Mouse (Mus musculus) intestine, postnatal 0 days (tissue): Measurements from ENCODE around the gene Ift22. TPM values are rescaled to one million over a fixed set of nuclear protein-coding genes. Genes with fewer than 3 reads are reported as not detected.

ENCODE experiments used
- ATAC-seq: fragments of 200-750 bp; cut with Nextera tagmentation; 2 replicates; pipeline ENCODE4 v1.8.0; 2017; ENCODE audit warnings: mild to moderate bottlenecking, moderate TSS enrichment, moderate library complexity
- H3K27ac ChIP-seq: fragments of 300-500 bp; sonication (generic); 2 replicates; pipeline ENCODE4 v1.5.1; 2014; ENCODE audit warnings: mild to moderate bottlenecking, low read depth, low read length, moderate library complexity
- H3K27me3 ChIP-seq: fragments of 300-500 bp; sonication (generic); replicated peaks from 2 replicates; pipeline ENCODE4 v1.6.1; 2014; ENCODE audit warnings: low read length, mixed read lengths; ENCODE audit not compliant: control insufficient read depth, insufficient read depth
- H3K36me3 ChIP-seq: fragments of 300-500 bp; sonication (generic); 2 replicates; pipeline ENCODE4 v1.6.1; 2014; ENCODE audit warnings: mild to moderate bottlenecking, moderate library complexity; ENCODE audit not compliant: control insufficient read depth, insufficient read depth
- H3K4me1 ChIP-seq: fragments of 300-500 bp; sonication (generic); replicated peaks from 2 replicates; pipeline ENCODE4 v1.6.1; 2014; ENCODE audit warnings: antibody characterized with exemption, low read length, mixed read lengths; ENCODE audit not compliant: control insufficient read depth, insufficient read depth
- H3K4me2 ChIP-seq: fragments of 300-500 bp; sonication (generic); replicated peaks from 2 replicates; pipeline ENCODE4 v1.6.1; 2014; ENCODE audit warnings: low read depth, mild to moderate bottlenecking, moderate library complexity
- H3K4me3 ChIP-seq: fragments of 300-500 bp; sonication (generic); 2 replicates; pipeline ENCODE4 v1.5.1; 2014; ENCODE audit warnings: low read depth, low read length
- H3K9ac ChIP-seq: fragments of 300-500 bp; sonication (generic); 2 replicates; pipeline ENCODE4 v1.6.1; 2014; ENCODE audit warnings: mild to moderate bottlenecking, low read depth, low read length
- H3K9me3 ChIP-seq: fragments of 300-500 bp; sonication (generic); 2 replicates; pipeline ENCODE4 v1.6.1; 2016; ENCODE audit warnings: mixed run types; ENCODE audit not compliant: control insufficient read depth
- CTCF ChIP-seq: sonication (generic); IDR thresholded peaks from 2 replicates; pipeline ENCODE4 v1.5.1; 2016; ENCODE audit warnings: low read depth, mild to moderate bottlenecking, control low read depth, antibody characterized with exemption, moderate library complexity
- WGBS: fragments of 180-500 bp; shearing (Covaris S2); extraction: QIAGEN DNeasy Blood & Tissue Kit; methylation state at CpG from one replicate; pipeline ENCODE4 v1.1.7; 2014; 5-methylcytosine and 5-hydroxymethylcytosine counted together
- polyA plus RNA-seq: library from polyadenylated mRNA; unstranded; fragments of >200 nt; fragmentation: Nextera tagmentation; extraction: Ambion mirVana; gene quantifications from 2 replicates; pipeline ENCODE4 v1.2.1, GENCODE M21; 2015

The Ift22 gene
- 24.7 and 25.2 TPM in 2 replicates for polyA plus RNA-seq

DNA sequence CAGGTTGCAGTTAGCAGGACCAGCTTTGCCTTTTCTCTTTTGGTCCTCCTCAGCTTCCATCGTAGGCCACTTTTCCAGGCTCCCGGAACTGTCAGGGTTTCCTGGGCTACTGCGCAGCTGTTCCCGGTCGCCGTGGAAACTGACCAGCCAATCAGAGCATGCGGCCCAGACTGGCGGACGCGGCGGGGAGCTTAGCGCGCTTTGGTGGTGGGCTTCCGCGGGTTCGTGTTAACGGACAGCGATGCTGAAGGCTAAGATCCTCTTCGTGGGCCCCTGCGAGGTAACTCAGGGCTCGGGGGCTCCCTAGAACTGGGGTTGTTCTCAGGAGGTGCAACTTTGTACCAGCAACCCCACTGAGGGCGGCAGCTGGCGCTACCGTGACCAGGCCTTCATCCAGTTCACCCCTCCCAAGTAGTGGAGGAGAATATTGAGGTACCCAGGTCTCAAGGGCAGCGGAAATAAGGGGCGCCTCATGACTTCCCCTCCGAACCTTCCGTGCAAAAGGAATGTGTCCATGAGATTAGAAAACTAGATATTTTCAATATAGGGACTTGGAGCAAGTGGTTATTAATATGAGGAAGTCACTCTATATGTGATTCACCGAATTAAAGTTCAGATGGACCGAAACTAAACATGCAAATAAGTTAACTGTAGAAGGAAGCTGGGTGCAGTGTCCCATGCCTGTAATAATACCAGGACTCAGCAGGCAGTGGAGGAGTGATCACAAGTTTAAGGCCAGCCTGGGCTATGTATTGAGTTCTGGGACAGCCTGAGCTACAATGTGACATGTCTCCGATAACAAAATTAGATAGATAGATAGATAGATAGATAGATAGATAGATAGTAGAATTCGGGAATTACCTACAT is at the start of gene Ift22:
Gene Ift22 (plus strand): TSS at position 160 of the 867 bp plus-strand sequence.
- TF ChIP-seq CTCF, result no peak
- Histone ChIP-seq H3K27me3 (no peaks in the 10 kb centered on the region), H3K4me2 (peak within 1 kb of the TSS; percentile 78), H3K27ac (no peak within 1 kb of the TSS), H3K9ac (peak within 1 kb of the TSS; percentile 49), H3K9me3 (no peaks in the 10 kb centered on the region), H3K4me1 (no peaks in the 10 kb centered on the region), H3K36me3 (peaks cover 20% of the 10 kb centered on the region), H3K4me3 (peak within 1 kb of the TSS; percentile 64)
- WGBS, result 7% methylated on average over 32 of the region's 32 CpGs
- peak; percentile 89 for ATAC-seq

DNA sequence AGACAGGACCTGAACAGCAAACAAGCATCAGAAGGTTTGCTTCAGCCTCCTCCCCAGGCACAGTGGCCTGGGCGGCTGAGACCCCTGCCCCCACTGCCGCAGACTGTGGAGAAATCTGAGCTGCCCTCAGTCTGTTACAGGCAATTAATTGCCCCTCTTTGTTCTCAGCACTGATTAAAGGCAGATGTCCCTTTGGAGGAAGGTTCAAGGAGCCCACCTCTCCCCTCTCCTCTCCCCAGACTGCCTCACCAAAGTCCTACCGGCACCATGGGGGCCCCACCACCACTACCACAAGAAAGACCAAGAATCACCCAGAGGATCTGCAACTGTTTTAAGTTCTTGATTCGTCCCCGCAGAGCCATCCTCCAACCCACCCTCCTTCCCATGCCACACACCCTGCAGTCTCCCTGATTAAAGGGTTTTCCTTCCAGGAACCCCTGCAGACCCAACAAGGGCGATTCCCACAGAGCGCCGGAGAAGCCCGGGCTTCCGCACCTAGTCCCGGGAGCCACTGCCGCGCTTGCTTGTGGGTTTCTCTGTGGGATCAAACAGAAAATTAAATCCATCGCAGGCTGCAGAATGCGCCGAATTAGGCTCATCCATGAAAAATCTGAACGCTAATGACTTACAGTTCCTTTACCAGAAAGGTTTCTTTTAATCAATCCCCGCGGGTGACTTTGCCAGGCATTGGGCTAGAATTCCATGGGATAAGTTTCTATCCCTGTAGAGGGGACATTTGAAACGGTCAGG is 46.6 kb upstream of the Ift22 start:
- TF ChIP-seq CTCF, result no peak
- Histone ChIP-seq H3K27me3 (no peaks in the 10 kb centered on the region), H3K4me3 (no peak overlapping the region), H3K4me1 (no peaks in the 10 kb centered on the region), H3K9ac (no peak overlapping the region), H3K27ac (no peak overlapping the region), H3K4me2 (no peak overlapping the region), H3K36me3 (no peaks in the 10 kb centered on the region), H3K9me3 (no peaks in the 10 kb centered on the region)
- ATAC-seq, result no peak
- 32% methylated on average over 20 of the region's 20 CpGs for WGBS

DNA sequence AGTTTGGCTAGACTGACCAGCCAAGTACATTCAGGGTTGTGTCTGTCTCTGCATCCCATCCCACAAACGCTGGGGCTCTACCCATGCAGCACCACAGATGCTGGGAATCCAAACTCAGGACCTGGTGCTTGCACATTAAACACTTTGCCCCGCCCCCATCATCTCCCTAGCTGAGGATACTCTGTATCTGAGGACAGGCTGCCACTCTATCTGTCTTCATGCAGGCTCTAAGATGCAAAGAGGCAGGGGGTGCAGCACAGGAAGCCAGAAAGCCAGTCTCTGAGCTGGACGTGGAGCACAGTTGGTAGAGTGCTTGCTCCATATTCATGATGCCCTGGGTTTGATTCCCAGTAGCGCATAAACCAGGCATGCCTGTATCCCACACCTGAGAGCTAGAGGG is 45.1 kb upstream of the Ift22 start:
- H3K9me3 ChIP-seq, result no peaks in the 10 kb centered on the region
- no peaks in the 10 kb centered on the region for H3K36me3 ChIP-seq
- 68% methylated on average over 4 of the region's 4 CpGs for WGBS
- TF ChIP-seq CTCF, result no peak
- no peaks in the 10 kb centered on the region for H3K27me3 ChIP-seq
- no peak overlapping the region for H3K4me2 ChIP-seq
- H3K4me3 ChIP-seq, result no peak overlapping the region
- H3K27ac ChIP-seq, result no peak overlapping the region
- H3K4me1 ChIP-seq, result no peaks in the 10 kb centered on the region
- ATAC-seq, result no peak
- no peak overlapping the region for H3K9ac ChIP-seq

DNA sequence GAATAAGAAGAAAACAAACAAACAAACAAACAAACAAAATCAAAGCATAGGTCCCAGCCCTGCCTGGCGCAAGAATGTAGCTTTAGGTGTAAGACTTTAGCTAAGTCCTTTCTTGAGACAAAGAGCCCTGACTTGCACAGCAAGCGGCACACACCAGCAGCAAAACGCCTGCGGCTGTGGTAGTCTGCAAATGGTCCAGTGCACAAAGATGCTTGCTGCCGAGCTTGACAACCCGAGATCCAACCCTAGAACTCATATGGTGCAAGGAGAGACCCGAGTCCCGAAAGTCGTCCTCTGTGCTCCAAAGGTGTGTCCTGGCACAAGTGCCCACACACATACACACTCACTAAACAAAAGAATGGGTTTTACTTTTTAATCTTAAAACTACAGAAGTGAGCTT is 44.7 kb upstream of the Ift22 start:
- no peak overlapping the region for H3K9ac ChIP-seq
- WGBS, result 63% methylated on average over 9 of the region's 9 CpGs
- no peaks in the 10 kb centered on the region for H3K27me3 ChIP-seq
- no peaks in the 10 kb centered on the region for H3K9me3 ChIP-seq
- no peak for TF ChIP-seq CTCF
- no peaks in the 10 kb centered on the region for H3K4me1 ChIP-seq
- H3K4me2 ChIP-seq, result no peak overlapping the region
- H3K36me3 ChIP-seq, result no peaks in the 10 kb centered on the region
- H3K27ac ChIP-seq, result no peak overlapping the region
- no peak overlapping the region for H3K4me3 ChIP-seq
- no peak for ATAC-seq

DNA sequence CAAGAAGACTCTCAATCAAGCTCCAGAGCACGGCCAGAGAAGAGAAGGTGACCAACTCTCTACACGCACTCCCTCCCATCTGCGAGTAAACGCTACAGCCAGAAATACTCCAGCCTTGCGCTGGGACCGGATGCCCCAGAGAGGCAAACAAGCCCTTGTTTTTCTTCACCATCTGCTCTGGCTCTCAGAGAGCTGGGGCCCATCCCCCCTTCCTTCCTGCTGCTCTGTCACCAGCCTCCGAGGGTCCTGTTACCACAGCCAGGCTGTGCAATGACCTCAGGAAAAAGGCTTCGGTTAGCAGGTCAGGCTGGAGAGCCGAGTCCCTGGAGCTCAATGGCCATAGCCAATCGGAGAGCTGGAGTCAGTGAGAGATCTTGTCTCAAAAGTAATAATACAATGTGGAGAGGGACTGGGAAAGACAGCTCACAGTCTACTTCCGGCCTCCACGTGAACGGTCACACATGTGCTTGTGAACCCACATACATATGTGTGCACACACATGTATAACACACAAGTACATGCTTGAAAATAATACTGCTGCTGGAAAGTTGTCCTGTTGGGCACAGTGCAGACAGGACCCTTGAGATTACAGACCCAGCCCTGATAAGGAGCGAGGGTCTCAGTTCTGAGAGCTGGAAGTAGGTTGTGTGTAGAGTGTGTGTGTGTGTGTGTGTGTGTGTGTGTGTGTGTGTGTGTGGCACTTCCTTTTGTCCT is 43.8 kb upstream of the Ift22 start:
- WGBS, result 31% methylated on average over 14 of the region's 14 CpGs
- Histone ChIP-seq H3K4me3 (no peak overlapping the region), H3K4me1 (no peaks in the 10 kb centered on the region), H3K4me2 (no peak overlapping the region), H3K27me3 (no peaks in the 10 kb centered on the region), H3K36me3 (no peaks in the 10 kb centered on the region), H3K27ac (peak overlapping the region; percentile 22; the same call in 1 of the 2 replicates), H3K9me3 (no peaks in the 10 kb centered on the region), H3K9ac (0 out of 2 replicates have a peak overlapping the region, but pooled peaks have one; percentile 14)
- no peak for ATAC-seq
- no peak for TF ChIP-seq CTCF

DNA sequence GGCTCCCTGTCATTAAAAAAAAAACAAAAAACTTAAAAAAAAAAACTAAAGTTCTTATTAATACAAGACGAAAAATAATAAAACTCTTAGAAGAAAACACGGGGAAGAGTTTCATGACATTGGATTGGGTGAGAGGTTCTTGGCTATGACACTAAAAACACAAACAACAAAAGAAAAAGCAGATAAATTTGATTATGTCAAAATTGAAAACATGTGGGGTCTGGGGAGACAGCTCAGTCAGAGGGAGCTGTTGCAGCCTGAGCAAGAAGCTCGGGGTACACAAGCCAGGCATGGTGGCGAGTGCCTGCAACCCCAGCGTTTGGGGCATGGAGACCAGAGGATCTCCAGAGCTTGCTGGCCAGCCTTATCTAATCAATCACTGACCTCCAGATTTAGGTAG is 40.2 kb upstream of the Ift22 start:
- H3K9ac ChIP-seq, result no peak overlapping the region
- TF ChIP-seq CTCF, result no peak
- no peak overlapping the region for H3K27ac ChIP-seq
- no peaks in the 10 kb centered on the region for H3K27me3 ChIP-seq
- no peaks in the 10 kb centered on the region for H3K36me3 ChIP-seq
- ATAC-seq, result no peak
- WGBS, result 72% methylated on average over 5 of the region's 5 CpGs
- H3K4me3 ChIP-seq, result no peak overlapping the region
- H3K4me2 ChIP-seq, result no peak overlapping the region
- H3K9me3 ChIP-seq, result no peaks in the 10 kb centered on the region
- H3K4me1 ChIP-seq, result no peaks in the 10 kb centered on the region
